14 mouse cellular contexts compared by ENCODE assay signal in genomic region chr16:97027701-97028100, GRCm38 (mm10).
DNase-seq lines count a peak whose midpoint lies in the region; ATAC-seq lines count a peak whose summit lies in the region.
"Had no signal": no experiment of that assay in that cellular context is flagged by ENCODE, and none has a peak within 500 bp of the region (broad histone marks: within the 10 kb centered on the region; RNA-seq: fewer than 3 reads in every experiment).

No protein-coding gene starts in this region.

- no peaks in the 10 kb centered on the region for H3K36me3 ChIP-seq in heart, embryonic 11.5 days (ENCODE audit: control insufficient read depth, insufficient read depth, low read length)
- H3K36me3 ChIP-seq: embryonic facial prominence, embryonic 13.5 days; liver, embryonic 12.5 days had no signal

- no peaks in the 10 kb centered on the region for H3K27me3 ChIP-seq in heart, embryonic 11.5 days (ENCODE audit: control insufficient read depth, insufficient read depth, low read length)
- H3K27me3 ChIP-seq: embryonic facial prominence, embryonic 13.5 days; liver, embryonic 12.5 days; megakaryocyte, embryonic 14.5 days had no signal

- no peak overlapping the region for H3K27ac ChIP-seq in heart, embryonic 11.5 days (ENCODE audit: low read depth, low read length)
- H3K27ac ChIP-seq: embryonic facial prominence, embryonic 13.5 days; liver, embryonic 12.5 days had no signal

- no peak overlapping the region for H3K4me2 ChIP-seq in heart, embryonic 11.5 days
- H3K4me2 ChIP-seq: embryonic facial prominence, embryonic 13.5 days; liver, embryonic 12.5 days had no signal

- no peak overlapping the region for H3K4me3 ChIP-seq in heart, embryonic 11.5 days (ENCODE audit: low read depth, low read length)
- H3K4me3 ChIP-seq: embryonic facial prominence, embryonic 13.5 days; liver, embryonic 12.5 days; megakaryocyte, embryonic 14.5 days had no signal

- WGBS in heart, embryonic 11.5 days (ENCODE audit: insufficient replicate concordance), result 79% methylated on average over 1 of the region's 1 CpGs

- no peak for ATAC-seq in heart, embryonic 11.5 days (replicated peaks; ENCODE audit: insufficient number of reproducible peaks, low FRiP score, low TSS enrichment)
- ATAC-seq: inflammation-experienced regulatory T-cells, adult 6 months; liver, embryonic 12.5 days had no signal

- no peaks in the 10 kb centered on the region for H3K4me1 ChIP-seq in heart, embryonic 11.5 days (ENCODE audit: control insufficient read depth, insufficient read depth, low read length)
- H3K4me1 ChIP-seq: liver, embryonic 12.5 days; megakaryocyte, embryonic 14.5 days had no signal

- H3K9me3 ChIP-seq in heart, embryonic 11.5 days (replicated peaks; ENCODE audit: control insufficient read depth, low read length), result no peaks in the 10 kb centered on the region
- H3K9me3 ChIP-seq: embryonic facial prominence, embryonic 13.5 days; liver, embryonic 12.5 days; megakaryocyte, embryonic 14.5 days had no signal

- DNase-seq in adrenal gland, postnatal 25 days, result peak; percentile 24
- no peak for DNase-seq in adrenal gland, adult 8-10 months
- DNase-seq in heart, adult 11 months, result peak; percentile 81
- DNase-seq in lung, postnatal 10 days, result peak; percentile 14
- DNase-seq in lung, postnatal 25 days (ENCODE audit: low spot score), result no peak
- DNase-seq in heart, adult 8-10 months (ENCODE audit: low spot score), result peak; percentile 13
- DNase-seq in spleen, postnatal 4 days (ENCODE audit: low spot score in 2 of 2), result no peak
- DNase-seq: cerebellum, adult 9-11 months; retina, postnatal 1 day had no signal

- H3K9ac ChIP-seq in heart, embryonic 11.5 days (ENCODE audit: low read depth, low read length), result no peak overlapping the region
- H3K9ac ChIP-seq: embryonic facial prominence, embryonic 13.5 days; liver, embryonic 12.5 days had no signal

Comparison
In these comparisons a context has a peak if more than half of its experiments do, and no peak if none do; other contexts are left out.
1. DNase-seq: peak in adrenal gland, postnatal 25 days (single experiment), heart, adult 11 months (single experiment), lung, postnatal 10 days (single experiment) and heart, adult 8-10 months (single experiment); none in adrenal gland, adult 8-10 months (single experiment), lung, postnatal 25 days (single experiment) and spleen, postnatal 4 days (0 of 2).